Mouse (Mus musculus) MEL (cell line): ENCODE measurements around the gene Abca5. TPM values are rescaled to one million over a fixed set of nuclear protein-coding genes. Genes with fewer than 3 reads are reported as not detected.

Experiments used
- DNase-seq: peaks from one replicate; pipeline ENCODE4 v3.0.0; 2011; ENCODE audit warnings: low read depth, low spot score
- H3K27ac ChIP-seq: 2 replicates; pipeline ENCODE4 v1.5.1; 2012; ENCODE audit warnings: low read depth, mild to moderate bottlenecking, control low read depth, low read length, moderate library complexity; ENCODE audit not compliant: control insufficient read depth
- H3K27me3 ChIP-seq, 2 experiments: fragments of 150-350 bp in 1 of 2; sonication (generic) in 1 of 2; 2 replicates each; pipeline ENCODE4 v1.6.1; 2012; ENCODE audit warnings: low read length in 2 of 2, mild to moderate bottlenecking in 2 of 2, improper control_type of control experiment in 1 of 2, moderate library complexity in 1 of 2; ENCODE audit not compliant: insufficient read depth in 2 of 2, control insufficient read depth in 1 of 2
- H3K36me3 ChIP-seq, 2 experiments: 2 replicates each; pipeline ENCODE4 v1.6.1; 2012 to 2014; ENCODE audit warnings: low read length in 2 of 2, improper control_type of control experiment in 1 of 2, inconsistent platforms in 1 of 2, mild to moderate bottlenecking in 1 of 2; ENCODE audit not compliant: insufficient read depth in 2 of 2, control insufficient read depth in 1 of 2
- H3K4me1 ChIP-seq, 2 experiments: fragments of 150-350 bp in 1 of 2; sonication (generic) in 1 of 2; 2 replicates each; pipeline ENCODE4 v1.6.1; 2012; ENCODE audit warnings: low read length in 2 of 2, improper control_type of control experiment in 1 of 2, mild to moderate bottlenecking in 1 of 2; ENCODE audit not compliant: insufficient read depth in 2 of 2, control insufficient read depth in 1 of 2
- H3K4me3 ChIP-seq, 2 experiments: fragments of 150-350 bp in 1 of 2; sonication (generic) in 1 of 2; 2 replicates each; pipeline ENCODE4 v1.5.1; 2012; ENCODE audit warnings: low read depth in 2 of 2, low read length in 2 of 2, mild to moderate bottlenecking in 2 of 2, moderate library complexity in 2 of 2, control low read depth in 1 of 2, improper control_type of control experiment in 1 of 2; ENCODE audit not compliant: control insufficient read depth in 1 of 2, insufficient read depth in 1 of 2
- H3K79me2 ChIP-seq: 2 replicates; pipeline ENCODE4 v1.6.1; 2012; ENCODE audit warnings: mild to moderate bottlenecking, low read length, moderate library complexity; ENCODE audit not compliant: control insufficient read depth, poor library complexity, insufficient read depth
- H3K9ac ChIP-seq: 2 replicates; pipeline ENCODE4 v1.6.1; 2012; ENCODE audit warnings: low read depth, mild to moderate bottlenecking, control low read depth, low read length, moderate library complexity; ENCODE audit not compliant: control insufficient read depth, poor library complexity, severe bottlenecking
- H3K9me3 ChIP-seq: fragments of 150-350 bp; sonication (generic); replicated peaks from 2 replicates; pipeline ENCODE4 v1.6.1; 2012; ENCODE audit warnings: mild to moderate bottlenecking, low read length, improper control_type of control experiment, moderate library complexity; ENCODE audit not compliant: insufficient read depth
- CHD1 ChIP-seq: IDR thresholded peaks from 2 replicates; pipeline ENCODE4 v1.6.1; 2012; ENCODE audit warnings: low read depth, mild to moderate bottlenecking, inconsistent platforms, low read length, improper control_type of control experiment
- CHD2 ChIP-seq: IDR thresholded peaks from 2 replicates; pipeline ENCODE4 v1.6.1; 2011; ENCODE audit warnings: low read length, improper control_type of control experiment
- E2F4 ChIP-seq: IDR thresholded peaks from 2 replicates; pipeline ENCODE4 v1.6.1; 2011; ENCODE audit warnings: low read depth, low read length, improper control_type of control experiment, borderline replicate concordance
- ELF1 ChIP-seq: IDR thresholded peaks from 2 replicates; pipeline ENCODE4 v1.6.1; 2014; ENCODE audit warnings: low read depth, mild to moderate bottlenecking, inconsistent platforms, low read length, improper control_type of control experiment, moderate library complexity
- EP300 ChIP-seq, 2 experiments: IDR thresholded peaks; 2 replicates each; pipeline ENCODE4 v1.6.1; 2011; ENCODE audit warnings: improper control_type of control experiment in 2 of 2, low read length in 2 of 2, low read depth in 1 of 2, mild to moderate bottlenecking in 1 of 2
- GABPA ChIP-seq: IDR thresholded peaks from 2 replicates; pipeline ENCODE4 v1.6.1; 2012; ENCODE audit warnings: low read depth, mild to moderate bottlenecking, inconsistent platforms, low read length, improper control_type of control experiment, moderate library complexity
- GATA1 ChIP-seq: IDR thresholded peaks from 2 replicates; pipeline ENCODE4 v1.6.1; 2011; ENCODE audit warnings: low read depth, low read length, improper control_type of control experiment
- JUND ChIP-seq: IDR thresholded peaks from 2 replicates; pipeline ENCODE4 v1.6.1; 2011; ENCODE audit warnings: low read depth, mild to moderate bottlenecking, improper control_type of control experiment, low read length
- MYC ChIP-seq: IDR thresholded peaks from 2 replicates; pipeline ENCODE4 v1.6.1; 2011; ENCODE audit warnings: low read depth, mild to moderate bottlenecking, low read length, improper control_type of control experiment, moderate library complexity
- NELFE ChIP-seq: IDR thresholded peaks from 2 replicates; pipeline ENCODE4 v1.6.1; 2011; ENCODE audit warnings: low read depth, low read length, improper control_type of control experiment
- POLR2A ChIP-seq, 2 experiments: IDR thresholded peaks; 2 replicates each; pipeline ENCODE4 v1.6.1; 2011 to 2012; ENCODE audit warnings: low read length in 2 of 2, mild to moderate bottlenecking in 2 of 2, control low read depth in 1 of 2, improper control_type of control experiment in 1 of 2, low read depth in 1 of 2, moderate library complexity in 1 of 2; ENCODE audit not compliant: control insufficient read depth in 1 of 2, insufficient read depth in 1 of 2, poor library complexity in 1 of 2
- RCOR1 ChIP-seq: IDR thresholded peaks from 2 replicates; pipeline ENCODE4 v1.6.1; 2012; ENCODE audit warnings: low read depth, mild to moderate bottlenecking, inconsistent platforms, low read length, improper control_type of control experiment
- USF1 ChIP-seq: IDR thresholded peaks from 2 replicates; pipeline ENCODE4 v1.6.1; 2014; ENCODE audit warnings: low read depth, mild to moderate bottlenecking, inconsistent platforms, low read length, improper control_type of control experiment, moderate library complexity
- ZC3H11A ChIP-seq: IDR thresholded peaks from 2 replicates; pipeline ENCODE4 v1.6.1; 2012; ENCODE audit warnings: low read depth, mild to moderate bottlenecking, inconsistent platforms, low read length, improper control_type of control experiment
- ZKSCAN1 ChIP-seq: IDR thresholded peaks from 2 replicates; pipeline ENCODE4 v1.6.1; 2012; ENCODE audit warnings: low read depth, mild to moderate bottlenecking, inconsistent platforms, low read length, improper control_type of control experiment, moderate library complexity
- ZNF384 ChIP-seq: IDR thresholded peaks from 2 replicates; pipeline ENCODE4 v1.6.1; 2012; ENCODE audit warnings: low read depth, mild to moderate bottlenecking, inconsistent platforms, low read length, improper control_type of control experiment
- polyA plus RNA-seq, 2 experiments: library from polyadenylated mRNA; stranded (reverse) in 1 of 2; unstranded in 1 of 2; fragments of >175 nt in 1 of 2; fragments of >200 nt in 1 of 2; gene quantifications; 2 replicates each; pipeline versions ENCODE4 v1.2.1 to v1.2.4; 2012; ENCODE audit warnings: low replicate concordance in 2 of 2, low read depth in 1 of 2; ENCODE audit not compliant: insufficient read length in 2 of 2, insufficient read depth in 1 of 2, missing spikeins in 1 of 2
- total RNA-seq: library from RNA; depleted of rRNA; stranded (reverse); fragments of 300-350 nt; gene quantifications from 2 replicates; pipeline ENCODE4 v1.2.3, GENCODE M21; 2012

Abca5 gene
- total and polyA plus RNA-seq, 3 experiments, result 0.35 to 0.78 TPM; not detected in 1

GRCm38 (mm10) chr11:110267232-110267631, 70.3 kb downstream of the Abca5 start:
- no peak overlapping the region for H3K9ac ChIP-seq
- no peaks in the 10 kb centered on the region for H3K79me2 ChIP-seq
- H3K4me1 ChIP-seq, result peaks cover 2 to 19% of the 10 kb centered on the region in 2 experiments; a peak in 3 of 4 replicates
- H3K27ac ChIP-seq, result no peak overlapping the region
- H3K27me3 ChIP-seq, result no peaks in the 10 kb centered on the region
- peaks cover 0 to 7% of the 10 kb centered on the region in 2 experiments; a peak in 2 of 4 replicates for H3K36me3 ChIP-seq
- TF ChIP-seq GATA1, result peak; percentile 50; the same call in 1 of the 2 replicates
- no peak for TF ChIP-seq GABPA
- no peak for TF ChIP-seq CHD2
- peak; percentile 66 to 74 for TF ChIP-seq EP300 (IDR thresholded peaks at IDR 0.05; ENCODE audit: low read depth in 1 of 2, low read length in 2 of 2)
- TF ChIP-seq RCOR1, result peak; percentile 47; the same call in 1 of the 2 replicates
- no peak overlapping the region for H3K4me3 ChIP-seq
- DNase-seq, result peak; percentile 60
- H3K9me3 ChIP-seq, result no peaks in the 10 kb centered on the region

DNA sequence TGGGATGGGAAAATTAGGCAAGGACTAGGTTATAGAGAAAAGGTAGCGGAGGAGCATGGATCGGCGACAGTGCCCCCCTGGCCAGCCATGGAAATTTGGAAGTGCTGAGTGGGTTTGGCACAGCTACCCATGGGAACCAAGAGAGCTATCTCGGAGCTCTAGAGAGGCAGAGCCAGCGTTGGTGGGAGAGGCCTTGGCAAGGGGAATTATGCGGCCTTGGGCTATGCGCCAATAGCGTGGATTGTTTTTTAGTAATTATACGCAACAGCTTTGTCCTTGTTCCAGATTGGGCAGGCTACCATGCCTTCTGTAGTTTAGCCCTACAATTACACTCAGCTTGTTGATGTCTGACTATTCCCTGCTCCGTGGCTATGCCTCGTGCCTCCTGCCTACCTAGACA, 70.8 kb downstream of the Abca5 start:
- no peak for DNase-seq
- no peak overlapping the region for H3K9ac ChIP-seq
- H3K27me3 ChIP-seq, result no peaks in the 10 kb centered on the region
- H3K79me2 ChIP-seq, result no peaks in the 10 kb centered on the region
- H3K4me3 ChIP-seq, result no peak overlapping the region
- TF ChIP-seq USF1 (no peak), CHD1 (no peak), MYC (no peak), ZC3H11A (no peak), ELF1 (no peak), ZKSCAN1 (no peak), E2F4 (no peak), JUND (no peak), ZNF384 (no peak), NELFE (no peak)
- TF ChIP-seq, all 39 proteins: peak for 0
- no peaks in the 10 kb centered on the region for H3K9me3 ChIP-seq
- peaks cover 0 to 11% of the 10 kb centered on the region in 2 experiments; a peak in 2 of 4 replicates for H3K36me3 ChIP-seq
- no peak overlapping the region for H3K27ac ChIP-seq
- H3K4me1 ChIP-seq, result peaks cover 2 to 24% of the 10 kb centered on the region in 2 experiments

DNA sequence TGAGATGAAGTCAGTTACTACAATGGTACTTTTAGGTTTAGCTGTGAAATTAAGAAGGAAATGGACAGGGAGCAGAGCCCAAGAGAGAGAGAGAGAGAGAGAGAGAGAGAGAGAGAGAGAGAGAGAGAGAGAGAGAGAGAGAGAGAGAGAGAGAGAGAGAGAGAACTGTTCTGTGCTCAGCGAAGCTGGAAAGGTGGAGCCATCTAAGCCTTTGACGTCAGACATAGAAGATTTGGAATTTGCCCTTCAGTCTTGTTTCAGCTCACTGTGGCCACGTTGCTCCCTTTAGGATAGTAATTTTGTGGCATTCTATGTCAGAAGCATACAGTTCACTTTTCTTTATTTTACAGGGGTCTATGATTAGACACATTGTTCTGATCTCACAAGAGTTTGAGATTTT, 75.6 kb downstream of the Abca5 start:
- H3K4me1 ChIP-seq, result peaks cover 0 to 12% of the 10 kb centered on the region in 2 experiments
- peaks cover 0 to 6% of the 10 kb centered on the region in 2 experiments; a peak in 2 of 4 replicates for H3K36me3 ChIP-seq
- no peaks in the 10 kb centered on the region for H3K79me2 ChIP-seq
- no peak for DNase-seq
- H3K4me3 ChIP-seq, result peak overlapping the region in 1 of 2 experiments; percentile 24; a peak in 1 of 4 replicates
- H3K27me3 ChIP-seq, result no peaks in the 10 kb centered on the region
- no peak overlapping the region for H3K9ac ChIP-seq
- no peaks in the 10 kb centered on the region for H3K9me3 ChIP-seq
- TF ChIP-seq JUND, result peak; percentile 79; the same call in 1 of the 2 replicates
- no peak for TF ChIP-seq POLR2A (IDR thresholded peaks at IDR 0.05; ENCODE audit: control insufficient read depth in 1 of 2, insufficient read depth in 1 of 2, low read depth in 1 of 2, low read length in 2 of 2, poor library complexity in 1 of 2)
- no peak overlapping the region for H3K27ac ChIP-seq
